Mouse (Mus musculus) hindbrain, embryonic 11.5 days (tissue): ENCODE measurements at regions not wholly inside any gene's neighbourhood (a gene's known extent, or its start where the extent isn't known, plus 50 kb on each side); places are given as distances from the start of the nearest gene placed in this dataset.
A peak's percentile ranks its signal among the peaks of the same experiment; 100 is the strongest.

Experiments used
- ATAC-seq: fragments of 200-750 bp; cut with Nextera tagmentation; 2 replicates; pipeline ENCODE4 v1.8.0; 2017; ENCODE audit warnings: mild to moderate bottlenecking, moderate TSS enrichment, moderate library complexity; ENCODE audit not compliant: low FRiP score
- DNase-seq: peaks from one replicate; pipeline ENCODE4 v3.0.0-alpha.2; 2015; ENCODE audit warnings: low spot score
- H3K27ac ChIP-seq: fragments of 300-500 bp; sonication (generic); 2 replicates; pipeline ENCODE4 v1.5.1; 2014; ENCODE audit warnings: mild to moderate bottlenecking, low read depth, low read length
- H3K27me3 ChIP-seq: fragments of 300-500 bp; sonication (generic); 2 replicates; pipeline ENCODE4 v1.6.1; 2014; ENCODE audit warnings: mild to moderate bottlenecking, low read length, moderate library complexity, mixed read lengths; ENCODE audit not compliant: control insufficient read depth, insufficient read depth
- H3K36me3 ChIP-seq: fragments of 300-500 bp; sonication (generic); 2 replicates; pipeline ENCODE4 v1.6.1; 2014; ENCODE audit warnings: mild to moderate bottlenecking, low read length, moderate library complexity, mixed read lengths; ENCODE audit not compliant: control insufficient read depth, insufficient read depth
- H3K4me1 ChIP-seq: fragments of 300-500 bp; sonication (generic); replicated peaks from 2 replicates; pipeline ENCODE4 v1.6.1; 2014; ENCODE audit warnings: low read length, mixed read lengths; ENCODE audit not compliant: control insufficient read depth, insufficient read depth
- H3K4me2 ChIP-seq: fragments of 300-500 bp; sonication (generic); replicated peaks from 2 replicates; pipeline ENCODE4 v1.6.1; 2014; ENCODE audit warnings: mild to moderate bottlenecking, low read depth, low read length
- H3K4me3 ChIP-seq: fragments of 300-500 bp; sonication (generic); 2 replicates; pipeline ENCODE4 v1.5.1; 2014; ENCODE audit warnings: low read depth, low read length
- H3K9ac ChIP-seq: fragments of 300-500 bp; sonication (generic); 2 replicates; pipeline ENCODE4 v1.6.1; 2014; ENCODE audit warnings: low read depth, low read length
- H3K9me3 ChIP-seq: fragments of 300-500 bp; sonication (generic); 2 replicates; pipeline ENCODE4 v1.6.1; 2016; ENCODE audit warnings: low read length; ENCODE audit not compliant: control insufficient read depth
- WGBS: fragments of 180-500 bp; shearing (Covaris S2); extraction: QIAGEN DNeasy Blood & Tissue Kit; methylation state at CpG from one replicate; pipeline ENCODE4 v1.1.7; 2014; 5-methylcytosine and 5-hydroxymethylcytosine counted together

DNA sequence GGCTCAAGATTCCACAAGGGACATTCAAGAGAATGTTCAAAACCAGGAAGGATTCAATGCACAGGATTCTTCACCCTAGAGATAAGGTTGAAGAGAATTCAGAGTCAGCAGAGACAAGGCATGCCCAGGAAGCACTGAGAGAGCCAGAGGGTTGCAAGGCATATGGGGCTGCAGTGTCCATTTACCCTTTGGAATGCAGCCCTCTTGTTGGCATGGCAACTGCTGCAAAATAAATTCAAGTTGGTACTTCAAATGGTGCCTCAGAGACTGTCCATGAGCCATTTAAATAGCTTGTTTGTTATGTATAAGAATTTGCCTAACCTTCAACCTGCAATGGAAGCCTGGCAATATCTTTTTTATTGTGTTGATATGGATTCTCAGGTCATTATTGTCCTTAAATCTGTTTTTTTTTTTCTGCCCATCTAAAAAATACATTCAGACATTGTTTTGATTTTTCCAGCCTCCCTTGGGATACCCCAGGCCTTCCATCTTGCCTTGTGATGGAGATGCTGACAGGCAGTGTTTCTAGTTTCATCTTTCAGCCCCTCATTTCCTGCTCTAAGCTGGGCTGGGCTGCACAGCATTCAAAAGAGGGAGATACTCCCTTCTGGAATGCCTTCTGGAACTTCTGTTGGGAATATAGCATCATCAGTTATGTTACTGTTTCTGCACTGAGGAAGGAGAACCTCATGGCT lies 791.9 kb upstream of the 4930452B06Rik start:
- Histone ChIP-seq H3K4me1 (no peaks in the 10 kb centered on the region), H3K4me3 (no peak overlapping the region), H3K27me3 (no peaks in the 10 kb centered on the region), H3K9ac (no peak overlapping the region), H3K27ac (no peak overlapping the region), H3K36me3 (no peaks in the 10 kb centered on the region), H3K9me3 (no peaks in the 10 kb centered on the region), H3K4me2 (no peak overlapping the region)
- DNase-seq = peak; percentile 26
- no peak for ATAC-seq

DNA sequence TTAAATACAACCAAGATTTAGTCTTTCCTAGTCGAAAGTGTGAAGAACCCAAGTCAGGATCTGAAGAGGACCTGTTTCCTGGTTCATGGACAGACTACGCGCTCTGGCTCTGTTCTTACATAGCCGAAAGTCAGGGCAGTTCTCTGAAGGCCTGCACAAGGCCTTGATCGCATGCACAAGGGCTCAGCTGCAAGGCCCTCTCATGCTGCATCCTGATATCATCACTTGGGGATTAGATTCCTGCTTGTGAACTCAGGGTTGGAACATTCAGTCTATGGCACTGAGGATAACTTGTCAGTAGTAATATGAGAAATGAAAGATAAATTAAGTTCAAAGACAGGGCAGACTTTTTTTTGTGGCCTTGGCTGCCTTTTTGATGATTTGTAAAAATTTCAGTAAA lies 789.9 kb upstream of the 4930452B06Rik start:
- no peak for ATAC-seq
- no peaks in the 10 kb centered on the region for H3K27me3 ChIP-seq
- 96% methylated on average over 5 of the region's 5 CpGs for WGBS
- H3K27ac ChIP-seq = no peak overlapping the region
- no peaks in the 10 kb centered on the region for H3K4me1 ChIP-seq
- no peak overlapping the region for H3K4me3 ChIP-seq
- no peaks in the 10 kb centered on the region for H3K9me3 ChIP-seq
- no peak for DNase-seq
- H3K9ac ChIP-seq = no peak overlapping the region
- H3K4me2 ChIP-seq = no peak overlapping the region
- H3K36me3 ChIP-seq = no peaks in the 10 kb centered on the region

DNA sequence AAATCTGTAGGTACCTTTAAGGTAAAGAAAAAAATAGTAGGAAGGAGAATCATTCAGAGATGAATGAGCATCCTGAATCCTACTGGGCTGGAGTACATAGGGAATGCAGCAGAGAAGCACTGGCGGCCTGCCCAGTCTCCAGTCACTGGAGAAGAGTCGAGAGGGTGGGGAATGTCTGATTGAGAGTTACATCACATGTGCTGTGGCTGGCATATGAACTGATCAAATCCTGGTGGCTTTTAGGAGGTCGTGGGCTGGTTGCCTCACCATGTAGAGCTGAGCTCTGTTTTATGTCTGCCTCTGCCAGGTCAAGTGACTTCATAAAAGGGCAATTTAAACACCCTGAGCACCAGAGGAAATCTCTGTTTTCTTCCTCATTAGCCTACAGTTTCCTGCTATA lies 783.9 kb upstream of the 4930452B06Rik start:
- Histone ChIP-seq H3K4me3 (no peak overlapping the region), H3K9me3 (no peaks in the 10 kb centered on the region), H3K27ac (no peak overlapping the region), H3K36me3 (no peaks in the 10 kb centered on the region), H3K4me2 (no peak overlapping the region), H3K27me3 (no peaks in the 10 kb centered on the region), H3K9ac (no peak overlapping the region), H3K4me1 (no peaks in the 10 kb centered on the region)
- 71% methylated on average over 3 of the region's 3 CpGs for WGBS
- DNase-seq (no peak), ATAC-seq (no peak)

DNA sequence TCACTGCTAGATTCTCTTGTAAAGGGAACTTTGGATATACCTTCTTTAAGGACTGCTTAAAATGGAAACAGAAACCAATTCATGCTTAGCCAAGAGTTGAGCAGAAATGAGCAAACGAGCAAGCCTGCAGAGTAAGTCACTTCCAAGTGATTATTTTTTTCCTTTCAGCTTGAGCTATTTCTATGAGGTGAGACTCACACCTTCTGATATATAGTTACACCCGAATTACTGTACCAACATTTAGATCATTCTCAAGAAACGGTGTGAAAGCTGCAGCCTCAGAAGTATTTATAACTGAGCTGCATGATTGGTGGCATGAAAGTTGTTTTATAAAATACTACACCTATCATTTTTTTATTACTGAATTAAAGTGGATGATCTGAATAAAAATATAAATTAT lies 771.9 kb upstream of the 4930452B06Rik start:
- H3K4me2 ChIP-seq = no peak overlapping the region
- ATAC-seq = no peak
- H3K36me3 ChIP-seq = no peaks in the 10 kb centered on the region
- 83% methylated on average over 3 of the region's 3 CpGs for WGBS
- H3K9me3 ChIP-seq = no peaks in the 10 kb centered on the region
- H3K9ac ChIP-seq = no peak overlapping the region
- no peak overlapping the region for H3K4me3 ChIP-seq
- no peak for DNase-seq
- no peaks in the 10 kb centered on the region for H3K4me1 ChIP-seq
- no peaks in the 10 kb centered on the region for H3K27me3 ChIP-seq
- H3K27ac ChIP-seq = no peak overlapping the region

DNA sequence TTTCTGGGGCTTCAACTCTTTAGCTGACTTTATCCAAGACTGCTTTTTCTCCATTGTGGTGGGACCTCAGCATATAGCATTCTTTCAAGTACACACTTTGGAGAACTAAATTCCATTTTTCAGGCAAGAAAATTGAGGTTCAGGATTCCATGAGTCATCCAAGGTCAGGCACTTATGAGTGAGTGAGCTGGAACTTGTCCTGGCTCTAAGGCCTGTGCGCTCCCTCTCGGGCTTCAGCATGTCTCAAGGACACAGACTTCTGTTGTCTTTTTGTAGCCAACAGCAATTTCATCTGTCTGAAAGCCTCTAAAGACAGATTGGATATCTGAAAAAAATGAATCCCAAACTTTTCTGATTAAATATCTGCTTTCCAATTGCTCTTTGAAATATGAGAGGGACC lies 769.1 kb upstream of the 4930452B06Rik start:
- Histone ChIP-seq H3K27me3 (no peaks in the 10 kb centered on the region), H3K36me3 (no peaks in the 10 kb centered on the region), H3K27ac (no peak overlapping the region), H3K9me3 (no peaks in the 10 kb centered on the region), H3K9ac (no peak overlapping the region), H3K4me1 (no peaks in the 10 kb centered on the region), H3K4me2 (no peak overlapping the region), H3K4me3 (no peak overlapping the region)
- DNase-seq (no peak), ATAC-seq (no peak)
- WGBS = 89% methylated on average over 2 of the region's 2 CpGs

DNA sequence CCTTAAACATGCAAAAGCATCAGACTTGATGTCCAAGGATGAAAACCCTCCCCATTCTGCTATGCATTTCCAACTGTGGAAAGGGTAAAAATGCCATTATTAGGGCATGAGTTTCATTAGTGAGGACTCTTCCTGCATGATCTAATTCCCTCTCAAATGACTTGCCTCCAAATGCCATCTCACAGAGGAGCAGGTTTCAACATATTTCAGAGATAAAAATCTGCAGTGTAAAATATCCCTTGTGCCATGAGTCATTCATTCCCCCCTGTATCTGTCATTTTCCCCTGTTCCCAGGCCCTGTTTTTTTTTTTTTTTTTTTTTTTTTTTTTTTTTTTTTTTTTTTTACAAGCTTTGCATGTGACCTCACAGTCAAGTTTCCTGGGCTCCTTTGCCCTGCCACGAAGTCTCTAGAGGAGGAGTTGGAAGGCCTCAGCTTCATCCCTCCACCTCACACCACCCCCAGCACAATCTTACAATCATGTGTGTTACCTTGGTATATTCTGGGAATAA lies 767.1 kb upstream of the 4930452B06Rik start:
- WGBS = 39% methylated on average over 1 of the region's 1 CpGs
- no peaks in the 10 kb centered on the region for H3K27me3 ChIP-seq
- H3K4me3 ChIP-seq = no peak overlapping the region
- no peaks in the 10 kb centered on the region for H3K9me3 ChIP-seq
- H3K4me2 ChIP-seq = no peak overlapping the region
- H3K36me3 ChIP-seq = no peaks in the 10 kb centered on the region
- H3K9ac ChIP-seq = no peak overlapping the region
- H3K27ac ChIP-seq = no peak overlapping the region
- no peaks in the 10 kb centered on the region for H3K4me1 ChIP-seq
- no peak for DNase-seq
- no peak for ATAC-seq

DNA sequence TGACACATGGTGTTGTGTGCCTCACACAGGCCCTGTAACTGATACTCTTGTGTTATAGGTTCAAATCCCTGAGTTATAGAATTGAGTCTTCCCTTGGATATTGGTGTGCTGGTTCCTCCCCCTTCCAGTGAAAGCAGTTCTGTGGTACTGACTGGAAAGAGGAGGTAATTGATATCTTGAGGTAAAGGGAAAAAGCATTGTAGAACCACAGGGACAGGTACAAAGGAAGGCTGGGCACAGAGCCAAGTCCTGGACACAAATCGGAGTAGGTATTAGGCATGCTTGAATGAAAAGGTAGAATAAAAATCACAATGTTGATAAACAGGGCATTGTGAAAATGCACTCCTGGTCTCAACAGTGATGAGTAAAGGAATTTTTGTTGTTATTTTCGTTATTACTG lies 765.8 kb upstream of the 4930452B06Rik start:
- 86% methylated on average over 2 of the region's 2 CpGs for WGBS
- no peak overlapping the region for H3K27ac ChIP-seq
- H3K4me3 ChIP-seq = no peak overlapping the region
- ATAC-seq (no peak), DNase-seq (no peak)
- no peaks in the 10 kb centered on the region for H3K4me1 ChIP-seq
- no peak overlapping the region for H3K4me2 ChIP-seq
- H3K9ac ChIP-seq = no peak overlapping the region
- no peaks in the 10 kb centered on the region for H3K36me3 ChIP-seq
- no peaks in the 10 kb centered on the region for H3K27me3 ChIP-seq
- no peaks in the 10 kb centered on the region for H3K9me3 ChIP-seq

DNA sequence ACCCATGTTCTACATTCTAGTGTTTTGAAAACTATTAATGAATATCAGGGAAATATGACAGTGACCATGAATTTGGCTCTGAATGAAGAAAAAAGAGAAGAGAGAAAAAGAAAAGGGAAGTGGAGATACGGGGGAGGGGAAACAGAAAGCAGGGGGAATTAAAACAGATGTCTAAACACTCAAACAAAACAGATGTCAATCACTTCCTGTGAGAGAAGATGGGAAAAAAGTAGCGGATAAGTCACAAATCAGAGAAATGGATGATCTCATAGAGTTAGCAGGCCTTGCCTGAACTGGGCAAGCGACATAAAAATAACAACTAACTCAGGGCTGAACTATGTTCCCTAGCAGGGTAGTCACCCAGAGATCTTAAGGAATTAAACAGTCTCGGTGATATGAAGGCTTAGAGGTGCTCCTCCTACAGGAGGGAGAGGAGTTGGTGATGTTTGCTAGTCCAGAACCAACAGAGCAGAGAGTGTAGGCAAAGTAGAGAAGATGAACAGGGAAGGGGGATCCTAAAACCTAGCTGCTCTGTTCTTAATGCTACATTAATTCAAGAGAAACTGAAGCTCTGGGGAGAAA lies 745.9 kb upstream of the 4930452B06Rik start:
- H3K4me1 ChIP-seq = no peaks in the 10 kb centered on the region
- no peak overlapping the region for H3K4me2 ChIP-seq
- no peak overlapping the region for H3K4me3 ChIP-seq
- no peak overlapping the region for H3K27ac ChIP-seq
- H3K9me3 ChIP-seq = no peaks in the 10 kb centered on the region
- H3K27me3 ChIP-seq = no peaks in the 10 kb centered on the region
- 72% methylated on average over 4 of the region's 4 CpGs for WGBS
- no peak for ATAC-seq
- no peaks in the 10 kb centered on the region for H3K36me3 ChIP-seq
- DNase-seq = no peak
- no peak overlapping the region for H3K9ac ChIP-seq

DNA sequence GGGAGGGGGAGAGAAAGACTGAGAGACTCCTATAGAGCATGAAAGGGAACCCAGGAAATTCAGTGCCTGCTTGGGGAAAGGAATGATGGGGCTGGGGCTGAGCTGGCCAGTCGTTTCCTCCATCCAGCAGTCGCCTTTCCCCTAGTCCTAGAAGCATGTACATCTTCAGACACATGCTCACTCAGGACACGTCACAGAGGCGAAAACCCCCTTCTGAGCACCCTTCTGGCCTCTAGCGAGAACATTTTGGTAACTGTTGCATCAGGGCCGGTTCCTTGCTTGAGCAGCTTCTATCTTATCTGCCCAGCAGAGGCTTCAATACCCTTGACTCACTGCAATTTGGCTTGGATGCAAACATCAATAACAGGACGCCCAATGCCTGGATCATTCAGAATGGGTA lies 737.6 kb upstream of the 4930452B06Rik start:
- ATAC-seq (no peak), DNase-seq (no peak)
- Histone ChIP-seq H3K27me3 (no peaks in the 10 kb centered on the region), H3K9ac (no peak overlapping the region), H3K4me1 (no peaks in the 10 kb centered on the region), H3K4me3 (no peak overlapping the region), H3K36me3 (no peaks in the 10 kb centered on the region), H3K4me2 (no peak overlapping the region), H3K9me3 (no peaks in the 10 kb centered on the region), H3K27ac (no peak overlapping the region)
- 79% methylated on average over 7 of the region's 7 CpGs for WGBS
